Mouse (Mus musculus) forebrain, embryonic 11.5 days (tissue): ENCODE measurements around the gene Pdcd6. TPM values are rescaled to one million over a fixed set of nuclear protein-coding genes. Genes with fewer than 3 reads are reported as not detected.
A peak's percentile ranks its signal among the peaks of the same experiment; 100 is the strongest.

Source experiments
- ATAC-seq: fragments of 200-750 bp; cut with Nextera tagmentation; replicated peaks from 2 replicates; pipeline ENCODE4 v1.8.0; 2017; ENCODE audit warnings: moderate TSS enrichment; ENCODE audit not compliant: low FRiP score
- DNase-seq: peaks from one replicate; pipeline ENCODE4 v3.0.0-alpha.2; 2017; ENCODE audit warnings: low spot score
- H3K27ac ChIP-seq: fragments of 300-500 bp; sonication (generic); 2 replicates; pipeline ENCODE4 v1.5.1; 2014; ENCODE audit warnings: low read depth, low read length
- H3K27me3 ChIP-seq: fragments of 300-500 bp; sonication (generic); 2 replicates; pipeline ENCODE4 v1.6.1; 2014; ENCODE audit warnings: mild to moderate bottlenecking, low read length, mixed read lengths; ENCODE audit not compliant: control insufficient read depth, insufficient read depth
- H3K36me3 ChIP-seq: fragments of 300-500 bp; sonication (generic); 2 replicates; pipeline ENCODE4 v1.6.1; 2014; ENCODE audit warnings: mild to moderate bottlenecking, low read length, moderate library complexity, mixed read lengths; ENCODE audit not compliant: control insufficient read depth, insufficient read depth
- H3K4me1 ChIP-seq: fragments of 300-500 bp; sonication (generic); replicated peaks from 2 replicates; pipeline ENCODE4 v1.6.1; 2014; ENCODE audit warnings: low read length, mixed read lengths; ENCODE audit not compliant: control insufficient read depth, insufficient read depth
- H3K4me2 ChIP-seq: fragments of 300-500 bp; sonication (generic); 2 replicates; pipeline ENCODE4 v1.6.1; 2014; ENCODE audit warnings: low read depth, mild to moderate bottlenecking, low read length, moderate library complexity, mixed read lengths; ENCODE audit not compliant: severe bottlenecking
- H3K4me3 ChIP-seq: fragments of 300-500 bp; sonication (generic); 2 replicates; pipeline ENCODE4 v1.5.1; 2014; ENCODE audit warnings: low read depth, low read length
- H3K9ac ChIP-seq: fragments of 300-500 bp; sonication (generic); 2 replicates; pipeline ENCODE4 v1.6.1; 2014; ENCODE audit warnings: low read length
- H3K9me3 ChIP-seq: fragments of 300-500 bp; sonication (generic); 2 replicates; pipeline ENCODE4 v1.6.1; 2016; ENCODE audit warnings: low read length, mixed read lengths; ENCODE audit not compliant: control insufficient read depth
- WGBS: fragments of 180-500 bp; shearing (Covaris S2); extraction: QIAGEN DNeasy Blood & Tissue Kit; methylation state at CpG from one replicate; pipeline ENCODE4 v1.1.7; 2014; 5-methylcytosine and 5-hydroxymethylcytosine counted together
- polyA plus RNA-seq: library from polyadenylated mRNA; unstranded; fragments of >200 nt; fragmentation: Nextera tagmentation; extraction: Ambion mirVana; gene quantifications from 2 replicates; pipeline ENCODE4 v1.2.1, GENCODE M21; 2014

Pdcd6 gene
- polyA plus RNA-seq, 1 experiment from 2014 or later: 119 TPM

DNA sequence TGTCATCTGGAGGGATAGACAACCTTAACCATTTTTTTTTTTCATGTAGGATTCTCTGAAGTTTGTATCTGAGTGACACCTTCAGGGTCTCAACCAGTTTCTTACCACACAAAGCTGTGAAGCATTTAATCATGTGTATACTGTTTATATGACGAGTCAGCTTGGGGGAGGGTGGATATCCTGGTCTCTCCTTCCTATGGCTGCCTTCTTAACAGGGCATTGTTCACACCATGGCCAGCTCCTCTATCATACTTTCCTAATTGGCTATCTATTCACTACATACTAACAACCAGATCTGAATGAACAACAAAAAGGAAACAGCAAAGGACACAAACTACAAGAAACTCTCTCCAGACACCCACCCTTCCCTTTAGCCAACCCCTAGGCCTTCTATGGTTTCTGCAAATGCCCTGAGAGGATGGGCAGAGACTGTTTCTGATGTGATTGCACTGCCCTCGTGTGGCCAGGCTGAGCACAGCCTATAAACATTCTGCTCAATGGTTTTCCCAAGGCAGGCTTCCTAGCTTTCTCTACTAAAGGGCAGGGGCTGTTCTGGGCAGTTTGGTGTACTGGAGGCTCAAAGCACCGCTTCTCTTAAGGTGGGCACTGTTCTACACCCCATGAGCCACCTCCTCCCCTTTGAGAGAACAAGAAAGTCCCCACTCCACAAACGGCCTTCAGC is 16.3 kb downstream of the Pdcd6 start:
- 40% methylated on average over 4 of the region's 4 CpGs for WGBS
- Histone ChIP-seq H3K36me3 (no peaks in the 10 kb centered on the region; the same call in 1 of the 2 replicates), H3K9ac (no peak overlapping the region), H3K27ac (no peak overlapping the region), H3K27me3 (no peaks in the 10 kb centered on the region), H3K4me3 (no peak overlapping the region), H3K9me3 (no peaks in the 10 kb centered on the region), H3K4me1 (no peaks in the 10 kb centered on the region), H3K4me2 (no peak overlapping the region)
- ATAC-seq: peak; percentile 75
- peak; percentile 84 for DNase-seq

DNA sequence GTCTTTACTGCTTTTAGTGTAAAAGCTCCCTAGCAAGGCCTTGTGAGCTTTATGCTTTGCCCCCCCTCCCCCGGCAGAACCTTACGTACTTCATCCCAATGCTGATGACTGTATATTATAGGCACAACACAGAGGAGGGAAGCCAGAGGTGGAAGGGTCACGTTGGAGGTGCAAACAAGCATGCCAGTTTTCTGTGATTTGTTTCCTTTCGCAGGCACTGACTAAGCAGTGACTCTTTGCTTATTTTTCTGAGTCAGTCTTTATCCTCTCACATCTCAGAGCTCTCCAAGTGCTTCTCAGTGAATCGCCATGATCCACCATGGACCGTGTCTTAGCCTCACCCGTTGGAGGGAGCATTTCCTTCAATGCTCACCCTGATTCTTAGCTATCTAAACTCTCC is 21.0 kb downstream of the Pdcd6 start:
- DNase-seq: no peak
- Histone ChIP-seq H3K9me3 (no peaks in the 10 kb centered on the region), H3K27ac (no peak overlapping the region), H3K36me3 (no peaks in the 10 kb centered on the region), H3K27me3 (peaks cover 2% of the 10 kb centered on the region; the same call in 1 of the 2 replicates), H3K4me3 (no peak overlapping the region), H3K4me2 (no peak overlapping the region), H3K9ac (no peak overlapping the region), H3K4me1 (no peaks in the 10 kb centered on the region)
- no peak for ATAC-seq
- 87% methylated on average over 7 of the region's 7 CpGs for WGBS

DNA sequence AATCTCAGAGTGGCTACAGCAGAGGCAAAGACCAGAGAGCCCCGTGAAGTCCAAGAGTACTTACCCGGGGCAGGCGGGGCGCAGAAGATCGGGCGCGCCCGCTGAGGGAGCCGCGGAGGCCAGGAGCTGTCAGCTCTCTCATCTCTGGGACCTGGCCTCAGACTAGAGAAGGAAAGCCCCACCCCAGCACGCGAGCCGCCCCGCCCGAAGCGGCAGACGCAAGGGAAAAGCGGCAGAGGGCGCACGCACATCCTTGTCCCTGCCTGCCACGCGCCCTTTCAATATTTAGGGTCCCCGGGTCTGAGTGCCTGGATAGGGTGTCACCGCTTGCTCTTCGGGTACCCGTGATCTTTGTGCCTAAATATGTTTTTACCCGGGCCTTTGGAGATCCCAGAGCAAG is 25.2 kb downstream of the Pdcd6 start, which contains the start of gene Ahrr:
Gene Ahrr, minus strand, starts transcription at position 165 of the 400 bp plus-strand sequence.
- peak; percentile 83 for DNase-seq
- Histone ChIP-seq H3K4me3 (peak within 1 kb of the TSS; percentile 21), H3K4me1 (no peaks in the 10 kb centered on the region), H3K27me3 (peaks cover 2% of the 10 kb centered on the region; the same call in 1 of the 2 replicates), H3K9ac (peak within 1 kb of the TSS; percentile 37), H3K27ac (no peak within 1 kb of the TSS), H3K9me3 (no peaks in the 10 kb centered on the region), H3K4me2 (peak within 1 kb of the TSS; percentile 44), H3K36me3 (no peaks in the 10 kb centered on the region)
- ATAC-seq: peak; percentile 75
- WGBS: 1% methylated on average over 27 of the region's 27 CpGs

DNA sequence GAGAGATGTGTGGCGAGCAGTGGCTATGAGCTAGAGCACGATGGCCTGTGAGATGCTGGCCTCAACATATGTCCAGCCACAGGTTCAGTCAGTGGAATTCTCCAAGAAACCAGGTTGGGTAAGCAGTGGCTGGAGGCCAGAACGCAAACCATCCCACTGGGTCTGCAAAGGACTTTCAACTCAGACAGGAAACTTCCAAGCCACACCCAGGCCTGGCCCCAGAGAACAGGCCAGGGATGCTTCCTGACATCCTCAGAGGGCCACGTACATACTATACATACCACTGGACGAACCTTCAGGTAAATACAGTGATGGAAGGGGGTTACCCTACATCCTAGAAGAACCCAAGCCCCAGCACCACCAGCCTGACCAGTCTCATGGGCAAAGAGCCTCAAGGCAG is 27.7 kb downstream of the Pdcd6 start:
- DNase-seq: no peak
- no peaks in the 10 kb centered on the region for H3K36me3 ChIP-seq
- H3K9me3 ChIP-seq: no peaks in the 10 kb centered on the region
- no peak overlapping the region for H3K4me2 ChIP-seq
- no peak overlapping the region for H3K27ac ChIP-seq
- WGBS: 85% methylated on average over 5 of the region's 5 CpGs
- no peak overlapping the region for H3K4me3 ChIP-seq
- H3K9ac ChIP-seq: no peak overlapping the region
- H3K27me3 ChIP-seq: peaks cover 2% of the 10 kb centered on the region; the same call in 1 of the 2 replicates
- H3K4me1 ChIP-seq: no peaks in the 10 kb centered on the region
- ATAC-seq: no peak

DNA sequence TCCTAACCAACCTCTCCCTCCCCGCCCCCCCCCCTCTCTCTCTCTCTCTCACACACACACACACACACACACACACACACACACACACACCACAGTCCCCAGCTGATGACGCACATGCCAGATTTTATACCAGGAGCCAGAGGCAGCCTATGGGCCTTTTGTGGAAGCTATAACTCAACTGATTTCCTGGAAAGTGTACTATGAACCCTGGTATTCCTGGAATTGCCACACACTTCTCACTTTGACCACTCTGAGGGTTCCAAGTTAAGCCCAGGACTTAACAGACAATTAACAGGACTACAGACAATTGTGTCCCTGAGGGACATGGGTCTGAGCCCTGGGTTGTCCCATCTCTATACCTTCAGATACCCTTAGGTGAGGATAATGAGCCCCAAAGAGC is 35.1 kb downstream of the Pdcd6 start:
- ATAC-seq (no peak), DNase-seq (no peak)
- Histone ChIP-seq H3K4me2 (no peak overlapping the region), H3K4me1 (no peaks in the 10 kb centered on the region), H3K4me3 (no peak overlapping the region), H3K27ac (no peak overlapping the region), H3K9me3 (no peaks in the 10 kb centered on the region), H3K9ac (no peak overlapping the region), H3K36me3 (no peaks in the 10 kb centered on the region), H3K27me3 (no peaks in the 10 kb centered on the region)
- 71% methylated on average over 2 of the region's 2 CpGs for WGBS

DNA sequence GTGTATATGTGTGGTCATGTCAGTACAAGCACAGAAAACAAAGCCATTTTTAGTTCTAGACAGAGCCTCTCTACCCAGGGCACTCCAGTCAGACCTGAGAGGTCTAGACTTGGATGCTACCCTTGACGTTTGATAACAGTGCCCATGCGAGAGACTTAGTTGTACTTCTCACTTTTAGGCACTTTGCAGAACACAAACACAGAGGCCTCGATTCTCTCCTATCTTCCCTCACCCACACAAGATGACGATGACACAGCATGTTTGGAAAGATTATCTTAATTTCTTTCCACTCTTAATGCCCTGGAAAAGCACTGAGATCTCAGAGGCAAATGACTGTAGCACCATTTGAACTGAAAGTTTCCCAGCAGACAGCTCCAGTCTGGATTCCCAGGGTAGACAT is 41.7 kb downstream of the Pdcd6 start:
- Histone ChIP-seq H3K4me2 (no peak overlapping the region), H3K9ac (no peak overlapping the region), H3K36me3 (no peaks in the 10 kb centered on the region), H3K4me1 (no peaks in the 10 kb centered on the region), H3K4me3 (no peak overlapping the region), H3K27ac (no peak overlapping the region), H3K9me3 (no peaks in the 10 kb centered on the region), H3K27me3 (no peaks in the 10 kb centered on the region)
- no peak for ATAC-seq
- 80% methylated on average over 4 of the region's 4 CpGs for WGBS
- no peak for DNase-seq

DNA sequence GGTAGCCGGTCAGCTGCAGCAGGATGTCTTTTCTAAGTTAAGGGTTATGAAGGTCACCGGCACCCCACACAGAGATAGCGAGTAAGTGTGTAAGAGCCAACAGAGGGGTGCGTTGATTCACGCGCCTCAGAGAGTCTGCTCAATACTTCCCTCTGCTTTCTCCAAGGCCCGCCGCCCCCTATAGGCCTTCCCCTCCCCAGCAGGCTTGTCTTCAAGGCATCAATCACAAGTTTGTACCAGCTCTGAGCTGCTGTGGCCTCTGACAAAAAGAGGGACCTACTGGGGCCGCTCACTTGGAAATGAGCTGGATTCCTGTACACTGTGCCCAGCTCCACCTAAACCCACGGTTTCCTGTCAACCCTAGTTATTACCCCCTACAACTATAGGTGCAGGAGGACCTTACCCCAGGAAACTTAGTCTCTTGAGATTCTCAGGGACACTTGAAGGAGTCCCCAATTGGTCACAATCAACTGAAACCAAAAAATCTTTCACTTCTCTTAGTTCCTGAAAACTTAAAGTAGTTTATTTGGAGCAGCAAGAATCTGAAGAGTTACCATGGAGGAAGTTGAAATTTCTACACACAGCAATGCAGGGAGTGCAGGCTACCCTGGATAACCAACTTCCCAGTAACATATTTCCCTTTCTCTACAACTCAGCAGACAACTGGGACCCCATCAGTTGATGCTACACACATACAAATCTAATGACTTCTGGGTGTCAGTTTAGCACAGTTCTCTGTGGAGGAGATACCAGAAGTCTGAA is 57.0 kb downstream of the Pdcd6 start:
- 4% methylated on average over 10 of the region's 10 CpGs for WGBS
- ATAC-seq (peak; percentile 95), DNase-seq (peak; percentile 84)
- Histone ChIP-seq H3K4me1 (no peaks in the 10 kb centered on the region), H3K27ac (no peak overlapping the region), H3K9ac (peak overlapping the region; percentile 84), H3K4me3 (peak overlapping the region; percentile 44), H3K9me3 (no peaks in the 10 kb centered on the region), H3K27me3 (no peaks in the 10 kb centered on the region), H3K4me2 (peak overlapping the region; percentile 86), H3K36me3 (no peaks in the 10 kb centered on the region)

DNA sequence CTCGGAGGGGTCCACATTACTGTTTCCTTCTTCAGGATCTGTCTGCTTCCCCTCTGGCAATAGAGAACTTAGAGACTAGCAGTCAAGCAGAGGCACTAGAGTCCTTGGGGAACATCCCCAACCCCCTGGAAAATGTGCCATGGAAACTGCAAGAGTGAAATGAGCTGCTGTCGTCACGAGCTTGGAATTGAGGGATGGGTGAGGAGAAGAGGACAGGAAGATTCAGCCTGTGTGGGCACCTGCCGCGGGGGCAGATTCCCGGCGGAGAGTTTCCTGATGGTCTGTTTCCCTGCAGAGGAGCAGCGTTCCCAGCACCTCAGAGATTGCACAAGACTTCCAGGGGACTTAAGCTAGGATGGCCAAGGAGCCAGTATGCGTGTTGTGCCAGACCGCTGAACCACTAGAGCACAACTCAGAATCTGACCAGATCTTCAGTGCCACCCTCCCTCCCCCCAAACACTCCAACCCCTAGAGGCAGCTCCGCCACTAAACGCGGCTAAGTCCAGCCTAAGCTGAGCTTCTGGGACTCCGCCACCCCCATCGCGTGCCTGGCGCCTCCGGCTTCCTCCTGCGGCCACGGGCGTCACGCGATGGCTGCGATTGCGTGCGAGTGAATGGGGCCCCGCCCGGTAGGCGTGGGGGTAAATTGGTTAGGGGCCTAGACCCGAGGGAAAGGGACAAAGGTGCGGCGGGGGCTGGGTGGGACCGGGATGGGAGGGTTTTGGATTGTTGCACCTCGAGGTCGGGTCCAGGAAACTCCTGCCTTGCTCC is 57.7 kb downstream of the Pdcd6 start:
- Histone ChIP-seq H3K9ac (peak overlapping the region; percentile 84), H3K27ac (no peak overlapping the region), H3K4me1 (no peaks in the 10 kb centered on the region), H3K4me3 (peak overlapping the region; percentile 44), H3K27me3 (no peaks in the 10 kb centered on the region), H3K36me3 (no peaks in the 10 kb centered on the region), H3K4me2 (peak overlapping the region; percentile 86), H3K9me3 (no peaks in the 10 kb centered on the region)
- WGBS: 4% methylated on average over 35 of the region's 35 CpGs
- ATAC-seq (peak; percentile 85), DNase-seq (peak; percentile 74)
